Mouse (Mus musculus) regulatory T cell (primary cell): ENCODE measurements at regions not wholly inside any gene's neighbourhood (a gene's known extent, or its start where the extent isn't known, plus 50 kb on each side); places are given as distances from the start of the nearest gene placed in this dataset.

Experiments used
- in situ Hi-C: fragments of 300-600 bp; cut with MboI, MseI; formaldehyde crosslinking; loops from one replicate; pipeline ENCODE4 v1.15.1; 2025; ENCODE audit warnings: high pct_unique_total_duplicates

DNA sequence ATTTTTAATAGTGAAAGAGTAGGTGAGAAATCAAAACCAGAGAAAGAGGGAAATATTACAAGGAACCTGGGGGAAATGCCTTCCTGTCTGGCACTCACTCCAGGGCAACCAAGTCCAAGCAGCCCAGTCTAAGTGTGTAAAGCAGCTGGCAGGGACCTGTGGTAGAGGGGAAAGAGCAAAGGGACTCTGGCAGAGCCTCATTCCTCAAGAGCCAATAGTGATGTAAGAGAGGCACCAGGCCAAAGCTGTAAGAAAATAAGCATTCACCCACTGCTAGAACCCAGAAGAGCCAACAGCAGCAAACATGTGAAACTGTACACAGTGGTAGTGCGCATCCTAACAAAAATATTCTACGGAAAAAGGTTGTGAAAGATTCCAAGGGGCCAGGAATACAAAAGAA is 301.7 kb downstream of the Sox4 start:
- in situ Hi-C loops = no loop called here

DNA sequence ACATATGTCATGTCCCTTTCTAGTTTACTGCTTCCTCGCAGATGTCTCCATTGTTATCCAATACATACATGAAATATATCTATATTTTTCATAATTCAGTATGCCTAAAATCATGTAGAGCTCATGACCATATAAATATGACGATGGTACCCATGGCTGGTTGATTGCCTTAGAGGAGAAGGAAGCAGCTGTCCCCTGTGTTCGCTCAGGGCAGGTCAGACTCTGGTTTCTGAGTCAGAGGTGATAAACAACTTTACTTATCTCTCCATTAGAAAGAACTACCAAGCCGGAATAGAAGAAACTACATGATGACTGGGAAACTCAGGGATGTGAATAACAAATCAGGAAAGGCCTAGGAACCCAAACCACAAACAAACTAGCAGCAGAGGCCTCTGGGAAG is 307.6 kb downstream of the Sox4 start:
- in situ Hi-C loops = no loop called here

DNA sequence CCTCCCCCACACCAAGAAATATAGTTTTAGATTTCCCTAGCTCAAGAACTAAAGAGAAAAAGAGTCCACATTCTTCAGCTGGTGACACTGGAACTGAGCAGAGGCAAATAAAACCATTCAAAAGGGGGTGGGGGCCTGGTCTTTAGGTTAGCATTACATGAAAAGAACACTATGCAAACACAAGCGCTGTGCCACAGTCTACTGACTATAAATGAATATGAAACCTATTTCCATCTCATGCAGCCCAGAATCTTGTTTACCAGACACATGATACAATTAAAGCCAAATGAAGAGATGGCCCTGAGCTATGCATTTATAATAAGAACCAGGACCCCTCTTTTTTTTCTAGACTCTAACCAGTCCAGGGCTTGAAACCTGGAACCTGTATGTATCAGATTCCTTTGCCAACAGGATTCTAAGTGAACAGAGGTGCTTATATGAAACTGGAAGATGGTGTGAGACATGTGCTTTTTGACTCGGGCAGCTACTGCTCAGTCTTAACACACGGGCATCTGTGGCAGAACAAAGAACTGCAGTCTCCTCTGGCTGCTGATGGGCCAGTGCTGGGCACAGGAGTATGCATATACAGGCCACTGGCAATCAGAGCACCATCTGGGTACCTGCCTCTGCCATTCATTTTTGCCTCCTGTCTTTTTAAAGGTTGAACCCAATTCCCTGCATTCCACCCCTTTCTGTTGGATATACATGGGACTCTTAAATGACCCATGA is 308.5 kb downstream of the Sox4 start:
- in situ Hi-C loops = no loop called here

DNA sequence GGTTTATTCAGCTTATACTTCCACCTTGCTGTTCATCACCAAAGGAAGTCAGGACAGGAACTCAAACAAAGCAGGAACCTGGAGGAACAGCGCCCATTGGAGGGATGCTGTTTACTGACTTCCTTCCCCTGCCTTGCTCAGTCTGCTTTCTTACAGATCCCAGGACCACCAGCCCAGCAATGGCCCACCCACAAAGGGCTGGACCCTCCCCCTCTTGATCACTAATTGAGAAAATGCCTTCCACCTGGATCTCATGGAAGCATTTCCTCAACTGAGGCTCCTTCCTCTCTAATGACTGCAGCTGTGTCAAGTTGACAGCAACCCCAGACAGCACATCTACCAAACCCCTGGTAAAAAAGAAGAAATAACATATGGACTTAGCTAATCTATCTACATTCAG is 312.7 kb downstream of the Sox4 start:
- in situ Hi-C loops = no loop called here

DNA sequence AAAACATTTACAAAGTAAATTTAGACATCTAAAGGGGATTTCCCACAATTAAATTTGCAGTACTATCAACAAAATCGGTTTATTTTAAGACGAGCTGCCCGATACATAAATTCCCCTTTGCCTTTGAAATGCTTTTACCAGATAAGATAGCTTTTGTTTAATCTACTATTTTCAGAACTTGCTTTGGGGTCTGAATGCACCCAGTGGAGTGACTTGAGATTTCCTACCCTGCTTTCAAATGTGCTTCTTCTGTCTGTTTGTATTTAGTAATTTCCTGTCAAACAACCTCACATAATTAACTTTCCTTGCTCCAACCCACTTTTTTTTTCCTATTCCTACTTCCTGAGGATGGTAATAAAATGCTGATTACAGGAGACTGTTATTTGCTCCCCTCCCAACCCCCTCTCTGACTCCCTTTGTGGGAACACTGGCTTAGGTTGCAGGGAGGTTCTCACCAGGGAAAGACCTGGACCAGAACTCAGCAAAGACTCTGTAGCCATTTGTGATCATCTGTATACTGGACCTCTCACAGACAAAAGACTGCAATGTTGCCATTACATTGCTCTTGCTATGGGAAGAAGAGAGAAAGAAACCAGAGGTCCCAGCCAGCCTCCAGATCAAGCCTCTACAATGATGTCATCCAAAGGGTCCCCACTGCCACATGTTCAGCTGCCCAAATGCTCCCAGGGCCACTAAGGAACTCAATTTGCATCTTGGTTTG is 318.1 kb downstream of the Sox4 start:
- in situ Hi-C loops = no loop called here

DNA sequence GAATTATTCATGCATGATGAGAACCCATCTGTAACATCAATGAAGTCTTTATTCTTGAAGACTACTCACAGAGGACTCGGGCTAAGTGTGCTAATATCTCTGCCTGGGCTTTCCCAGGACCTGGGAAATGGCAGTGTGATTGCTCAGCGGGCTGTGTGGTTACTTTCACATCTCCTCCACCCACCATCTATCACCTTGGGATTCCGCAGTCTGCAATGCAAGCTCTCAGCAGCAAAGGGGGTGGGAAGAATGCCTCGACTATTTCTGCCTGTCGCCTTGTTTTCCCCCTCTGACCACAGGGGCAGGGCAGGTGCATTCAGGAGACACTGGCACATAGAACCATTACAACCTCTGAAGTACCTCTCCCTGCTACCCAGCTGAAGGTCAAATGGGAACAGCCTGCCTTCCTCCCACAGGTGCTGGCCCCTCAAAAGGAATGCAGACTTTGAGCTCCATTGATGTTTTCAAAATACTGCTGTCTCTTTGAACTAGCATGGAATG is 319.9 kb downstream of the Sox4 start:
- in situ Hi-C loops = no loop called here

DNA sequence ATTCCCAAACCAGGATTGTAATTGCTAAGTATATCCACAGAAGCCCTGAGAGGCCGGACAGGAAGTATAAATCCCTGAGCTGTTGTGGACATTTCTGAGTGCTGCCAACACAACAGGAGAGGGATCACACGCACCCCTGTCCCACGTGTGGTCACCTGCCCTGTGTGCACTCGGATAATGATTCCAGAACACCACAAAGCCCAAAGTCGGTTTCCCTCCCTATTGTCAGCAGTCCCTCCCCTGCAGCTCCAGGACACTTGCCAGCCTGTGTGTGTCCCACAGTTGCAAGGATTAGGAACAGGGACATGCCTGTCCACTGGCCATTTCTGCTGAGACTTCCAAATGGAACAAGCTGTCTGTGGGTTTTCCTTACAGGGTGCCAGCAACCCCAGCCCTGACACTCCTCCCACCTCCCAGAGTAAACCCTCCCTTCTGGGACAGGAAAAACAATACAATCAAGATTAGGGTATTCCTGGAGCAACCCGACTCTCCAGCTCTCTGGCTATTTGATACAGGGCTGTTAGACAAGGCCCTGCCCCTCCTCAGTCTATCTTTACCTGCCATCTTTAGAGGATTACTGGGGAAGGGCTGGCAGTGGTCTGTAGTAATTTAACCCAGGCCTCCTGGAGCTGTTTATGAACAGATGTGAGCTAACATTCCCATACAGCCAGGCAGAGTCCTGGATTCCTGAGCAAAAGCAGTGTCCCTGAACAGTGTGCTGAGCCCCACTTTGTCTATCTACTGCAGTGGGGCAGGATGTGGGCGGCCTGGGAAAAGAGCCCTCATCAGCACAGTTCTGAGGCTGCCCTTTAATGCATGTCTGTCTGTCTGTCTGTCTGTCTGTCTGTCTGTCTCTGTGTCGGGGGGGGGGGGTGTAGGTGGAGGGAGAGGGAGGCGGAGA is 323.8 kb downstream of the Sox4 start:
- in situ Hi-C loops = no loop called here

DNA sequence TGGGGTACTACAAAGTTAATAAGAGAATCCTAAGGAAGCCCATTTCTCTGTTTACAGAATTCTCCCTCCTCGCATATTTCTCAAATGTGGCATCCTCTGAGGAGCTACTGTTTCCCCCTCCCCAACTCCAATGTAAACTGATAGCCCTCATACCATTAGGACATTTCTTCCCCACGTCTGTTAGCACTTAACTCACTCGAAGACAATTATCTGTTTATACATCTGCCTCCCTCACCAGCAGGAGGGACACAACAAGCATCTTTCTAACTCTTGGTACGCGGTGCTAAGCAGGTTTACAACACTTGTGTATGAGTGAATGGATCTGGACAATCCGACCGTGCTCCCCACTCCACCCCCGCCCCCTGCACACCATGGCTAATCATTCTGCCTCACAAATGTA is 324.8 kb downstream of the Sox4 start:
- in situ Hi-C loops = no loop called here

DNA sequence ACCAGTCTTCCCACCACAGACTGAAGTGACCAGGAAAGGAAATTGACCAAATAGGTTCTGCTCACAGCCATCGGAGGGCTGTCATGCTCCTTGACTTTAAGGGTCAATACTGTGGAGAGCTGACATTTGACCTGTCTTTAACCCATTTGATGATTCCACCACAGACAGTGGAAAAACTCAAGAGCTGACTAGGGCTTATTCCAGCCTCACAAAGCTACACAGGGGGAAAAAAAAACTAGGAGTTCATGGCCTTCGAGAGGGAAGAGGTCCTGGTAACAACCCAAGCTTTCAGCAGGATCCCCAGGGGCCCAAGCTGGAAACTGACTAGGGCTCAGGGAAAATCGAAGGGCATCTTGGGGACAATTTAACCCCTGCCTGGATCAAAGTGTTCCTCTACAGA is 334.6 kb downstream of the Sox4 start:
- in situ Hi-C loops = no loop called here

DNA sequence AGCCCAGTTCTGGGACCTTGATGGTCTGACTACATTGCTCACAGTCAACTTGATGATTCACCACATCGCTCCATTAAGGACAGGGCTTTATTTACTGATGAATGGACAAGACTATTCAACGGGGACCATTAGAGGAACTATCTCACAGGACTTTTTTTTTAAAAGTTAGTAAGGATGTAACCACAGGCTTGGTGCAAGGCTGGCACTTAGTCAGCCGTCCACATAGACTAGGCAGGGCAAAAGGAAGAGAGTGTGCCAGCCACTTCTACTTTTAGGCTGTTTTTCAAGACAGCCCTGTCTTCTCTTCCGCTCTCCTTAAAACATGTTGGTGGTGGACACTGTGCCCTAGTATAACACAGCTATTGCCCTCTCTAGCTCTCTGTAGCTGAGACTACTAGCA is 336.0 kb downstream of the Sox4 start:
- in situ Hi-C loops = no loop called here

DNA sequence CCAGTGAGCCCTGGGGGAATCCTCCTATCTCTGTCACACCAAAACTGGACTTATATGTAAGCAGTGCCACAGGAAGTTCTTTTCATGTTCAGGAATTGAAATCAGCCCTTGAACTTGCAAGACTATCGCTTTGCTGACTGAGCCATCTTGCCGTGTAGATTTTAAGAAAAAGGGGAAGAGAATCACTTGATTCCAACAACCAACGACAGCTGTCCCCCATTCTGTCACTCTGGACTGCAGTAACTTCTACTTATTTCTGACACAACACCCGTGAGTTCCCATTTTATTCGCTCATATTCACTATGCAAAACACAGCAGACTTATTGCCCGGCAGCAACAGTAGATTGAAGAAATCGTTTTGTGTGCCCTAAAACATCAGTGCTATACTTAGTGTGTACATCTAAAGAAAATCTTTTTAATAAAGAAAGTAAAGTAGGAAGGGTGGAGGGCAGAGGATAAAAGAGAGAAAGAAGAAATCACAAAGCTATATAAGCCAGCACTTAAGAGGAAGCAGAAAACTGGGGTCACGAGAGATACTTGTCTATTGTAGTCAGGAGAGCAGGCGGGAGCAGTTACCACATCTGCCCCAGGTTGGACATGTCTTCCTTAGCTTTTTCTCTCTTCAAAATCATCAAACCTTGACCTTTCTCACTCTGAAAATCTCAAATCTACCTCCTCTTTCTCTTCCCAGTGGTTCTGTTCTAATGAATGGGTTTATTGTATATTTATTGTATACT is 336.7 kb downstream of the Sox4 start:
- in situ Hi-C loops = no loop called here

DNA sequence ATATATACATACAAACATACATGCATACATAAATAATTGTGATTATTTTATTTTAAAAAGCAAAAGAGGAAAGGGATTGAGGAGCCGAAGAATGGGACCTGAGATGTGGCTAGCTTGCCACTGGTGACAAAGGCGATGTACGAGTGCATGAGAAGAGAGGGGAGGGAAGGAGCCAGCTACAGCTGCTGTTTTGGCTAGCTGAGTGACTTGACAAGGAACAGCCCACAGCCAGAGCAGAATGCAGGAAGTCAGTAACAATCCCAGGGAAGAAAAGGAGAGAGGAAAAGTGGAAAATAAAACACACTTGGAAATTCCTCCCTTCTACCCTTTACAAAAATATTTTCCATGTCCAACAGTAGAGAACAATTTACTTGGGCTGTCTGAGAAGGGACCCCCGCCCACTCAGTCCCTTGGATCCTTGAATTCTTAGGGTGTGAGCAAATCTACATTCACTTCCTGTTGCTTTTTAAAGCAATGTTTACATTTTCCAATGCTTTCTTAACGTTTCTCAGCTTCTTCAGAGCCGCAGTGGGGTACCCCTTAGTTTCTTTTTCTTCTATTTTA is 345.9 kb downstream of the Sox4 start:
- in situ Hi-C loops = no loop called here

DNA sequence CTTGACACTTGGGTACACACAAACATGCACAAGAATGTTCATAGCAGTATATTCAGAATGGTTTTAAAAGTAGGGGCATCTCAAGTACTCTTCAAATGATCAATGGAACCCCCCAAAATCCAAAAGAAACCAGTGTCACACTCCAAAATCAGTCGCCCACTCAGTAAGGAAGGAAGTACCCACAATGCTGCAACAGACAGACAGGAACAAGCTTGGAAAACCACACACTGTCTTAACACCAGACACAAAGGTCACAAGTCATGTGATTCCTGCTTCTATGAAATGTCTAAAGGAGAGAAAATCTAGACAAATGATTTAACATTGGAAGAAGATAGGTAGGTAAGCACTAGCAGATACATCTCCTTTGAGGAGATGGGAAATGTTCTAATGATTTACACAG is 346.9 kb downstream of the Sox4 start:
- in situ Hi-C loops = no loop called here

DNA sequence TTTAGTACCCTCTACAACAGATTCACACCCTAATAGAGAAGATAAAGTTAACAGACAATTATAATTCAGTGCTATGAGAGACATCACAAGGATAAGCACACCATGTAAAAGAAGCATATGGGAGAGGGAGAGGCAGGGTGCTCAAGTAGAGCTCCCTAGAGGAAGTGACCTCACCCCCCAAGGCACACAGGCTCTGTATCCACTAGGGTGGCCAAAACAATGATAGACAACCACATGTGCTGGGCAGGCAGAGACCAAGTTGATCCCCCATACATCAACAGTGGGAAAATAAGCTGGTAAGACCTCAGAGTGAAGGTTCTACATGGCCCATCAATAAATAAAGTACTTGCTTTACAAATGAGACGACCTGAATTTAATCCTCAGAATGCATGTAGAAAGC is 347.7 kb downstream of the Sox4 start:
- in situ Hi-C loops = no loop called here

DNA sequence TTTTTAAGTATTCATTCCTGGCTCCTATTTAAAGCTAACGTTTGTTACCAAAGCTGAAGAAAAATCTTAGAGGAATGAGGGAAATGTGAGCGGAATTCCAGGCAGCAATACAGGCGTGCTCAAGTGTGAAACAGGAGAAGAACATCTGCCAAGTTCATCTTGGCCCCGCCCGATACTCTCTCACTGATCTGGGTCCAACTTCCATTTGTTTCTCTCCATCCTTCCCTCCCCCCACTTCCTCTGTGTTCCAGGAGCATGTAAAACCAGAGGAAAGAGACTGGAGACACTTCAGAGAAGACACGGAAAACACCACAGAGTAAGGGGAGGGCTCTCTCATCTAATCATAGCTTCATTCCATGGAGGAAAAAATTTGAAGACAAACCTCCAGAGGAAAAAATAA is 346.7 kb downstream of the Gm11361 start:
- in situ Hi-C loops = no loop called here

DNA sequence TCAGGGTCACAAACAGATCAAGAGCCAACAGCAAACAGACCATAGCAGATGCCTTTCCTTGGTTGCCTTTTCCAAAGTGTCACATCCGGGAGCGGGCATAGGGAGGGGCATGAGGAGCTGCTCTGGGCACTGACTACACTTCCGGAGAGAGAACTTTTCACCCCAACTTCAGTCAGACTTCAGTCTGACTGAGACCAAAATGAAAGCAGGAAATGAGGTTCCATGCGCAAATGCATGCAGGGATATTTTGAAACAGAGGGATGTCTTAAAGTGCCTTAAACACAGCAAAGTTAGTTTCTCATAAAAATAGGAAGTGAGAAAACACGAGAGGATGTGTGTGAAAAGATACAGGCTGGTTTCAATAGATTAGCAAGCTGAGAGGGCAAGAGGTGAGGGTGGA is 343.5 kb downstream of the Gm11361 start:
- in situ Hi-C loops = no loop called here

DNA sequence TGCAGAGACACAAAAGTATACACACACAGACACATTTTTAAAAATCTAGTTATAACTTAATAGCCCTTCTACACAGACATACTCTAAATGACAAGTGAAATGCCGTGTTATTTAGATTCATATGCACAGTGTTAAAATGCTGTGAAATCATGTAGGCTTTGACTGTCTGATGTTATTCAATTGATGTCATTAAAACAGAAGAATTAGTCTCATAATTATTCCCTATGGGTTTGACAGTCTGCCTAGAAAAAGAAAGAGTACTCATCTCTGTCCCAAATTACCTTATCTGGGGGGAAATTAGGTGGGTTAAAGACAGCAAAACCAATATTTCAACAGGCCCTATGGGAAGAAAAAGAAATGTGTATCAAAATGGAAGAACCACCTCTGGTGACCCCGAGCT is 339.0 kb downstream of the Gm11361 start:
- in situ Hi-C loops = no loop called here

DNA sequence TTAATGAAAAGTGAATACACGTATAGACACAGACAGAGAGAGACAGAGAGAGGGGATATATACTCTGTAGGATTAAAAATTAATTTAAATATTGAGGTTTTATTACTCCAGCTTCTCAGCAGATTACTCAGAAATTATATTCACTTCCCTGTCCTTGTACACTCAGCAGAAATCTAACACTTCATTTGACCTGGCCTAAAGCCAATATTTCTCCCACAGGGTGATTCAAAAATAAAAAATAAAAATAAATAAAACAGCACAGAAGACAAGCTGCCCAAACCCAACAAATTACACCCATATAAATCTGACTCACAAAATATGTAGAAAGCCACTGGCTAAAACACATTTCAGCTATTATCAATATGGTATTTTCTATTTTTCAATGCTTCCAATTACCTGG is 334.8 kb downstream of the Gm11361 start:
- in situ Hi-C loops = no loop called here

DNA sequence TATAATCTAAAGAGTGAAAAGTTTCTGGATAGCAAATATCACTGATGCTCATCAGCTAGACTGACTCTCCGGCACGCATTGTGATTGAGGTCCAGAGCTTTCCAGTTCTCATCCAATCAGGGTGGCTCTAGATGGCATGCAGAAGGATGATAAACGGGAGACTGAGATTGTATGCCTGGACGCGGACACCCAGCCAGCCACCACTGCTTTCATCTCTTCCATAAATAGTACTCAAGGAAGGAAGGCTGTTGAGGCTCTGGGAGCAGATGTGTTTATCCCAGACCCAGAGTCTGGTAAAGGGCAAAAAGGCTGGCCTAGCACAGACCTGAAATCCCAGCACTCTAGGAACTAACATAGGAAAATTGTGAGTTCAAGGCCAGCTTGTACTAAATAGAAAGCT is 330.6 kb downstream of the Gm11361 start:
- in situ Hi-C loops = no loop called here

DNA sequence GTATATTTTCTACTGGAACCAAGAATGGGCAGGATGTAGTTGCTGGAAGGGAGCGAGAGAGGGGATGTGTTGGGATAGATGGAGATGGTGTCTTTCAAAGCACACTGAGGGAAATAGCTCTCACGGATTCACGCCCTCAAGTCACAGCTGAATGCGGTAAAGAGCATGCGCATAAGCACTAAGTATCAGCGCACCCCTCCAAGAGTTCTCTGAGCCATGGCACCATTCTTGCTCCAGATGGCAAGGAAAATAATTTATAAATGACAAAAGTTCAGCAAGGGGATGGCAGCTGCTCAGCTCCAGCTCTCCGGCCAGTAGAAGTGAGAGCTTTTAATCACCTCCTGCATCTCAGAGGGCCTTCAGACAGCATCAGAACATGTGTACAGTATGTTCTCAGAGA is 329.4 kb downstream of the Gm11361 start:
- in situ Hi-C loops = no loop called here

DNA sequence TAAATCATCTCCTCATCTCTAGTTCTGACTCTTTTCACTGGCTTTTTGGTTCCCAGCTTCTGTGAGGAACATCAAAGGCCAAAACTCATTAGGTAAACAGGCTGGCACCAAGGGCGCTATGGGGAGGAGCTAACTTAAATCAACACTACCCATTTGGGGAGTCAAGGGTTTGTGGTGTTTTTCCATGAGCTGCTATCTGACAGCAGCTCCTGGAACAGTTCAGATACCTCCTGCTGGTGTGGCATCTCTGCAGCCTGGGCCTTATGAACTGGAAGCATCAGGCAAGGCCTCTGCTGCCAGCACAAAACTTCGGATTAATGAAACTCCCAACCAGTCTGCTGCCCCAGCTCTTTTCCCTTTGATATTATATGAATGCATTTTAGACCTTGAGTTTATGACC is 328.8 kb downstream of the Gm11361 start:
- in situ Hi-C loops = no loop called here
